Mouse (Mus musculus): Measurements from ENCODE around the gene Myoz1. TPM values are rescaled to one million over a fixed set of nuclear protein-coding genes. Genes with fewer than 3 reads are reported as not detected.
"Not testable (repeated sequence)": the region's sequence is repeated elsewhere in the genome, so short reads cannot be mapped to it uniquely, and the experiment has no call there.

The Myoz1 gene
- 1.0 and 1.7 TPM in 2 replicates for total RNA-seq (2012; rRNA removed)
- 1.6 and 2.4 TPM in 2 replicates for total RNA-seq (2014; rRNA removed)
- polyA plus RNA-seq (2012; ENCODE audit: insufficient read length, low read depth) = 2.3 and 2.6 TPM in 2 replicates

DNA sequence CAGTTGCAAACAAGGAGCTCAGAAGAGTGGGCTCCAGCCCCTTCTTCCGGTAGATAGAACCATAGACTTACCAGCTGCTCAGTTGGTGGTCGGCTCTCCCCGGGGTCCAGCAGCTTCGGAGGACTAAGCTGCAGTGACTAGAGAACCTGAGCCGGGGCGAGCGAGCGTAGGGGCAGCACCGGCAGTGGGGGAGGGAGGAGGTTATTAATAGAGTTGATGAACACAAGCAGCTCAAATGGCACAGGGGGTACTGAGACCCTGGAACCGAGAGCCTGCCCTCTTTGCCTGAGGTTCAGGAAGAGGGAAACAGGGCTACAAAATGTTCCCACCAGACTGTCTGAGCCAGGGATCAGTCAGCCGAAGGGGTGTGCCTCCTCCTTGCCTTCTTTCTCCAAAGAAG, at the start of gene Myoz1:
Gene Myoz1 (minus strand): TSS at position 180 of the 400 bp plus-strand sequence.
- TF ChIP-seq SMC3 (IDR thresholded peaks at IDR 0.05; ENCODE audit: low read depth, low read length) (no peak), POLR2AphosphoS2 (IDR thresholded peaks at IDR 0.05; ENCODE audit: low read depth, low read length) (no peak), PAX5 (IDR thresholded peaks at IDR 0.05; ENCODE audit: low read length) (no peak), CHD2 (IDR thresholded peaks at IDR 0.05; ENCODE audit: low read length) (no peak), MEF2A (IDR thresholded peaks at IDR 0.05; ENCODE audit: borderline replicate concordance, low read depth, low read length) (peak; percentile 56; the same call in 1 of the 2 replicates), KAT2A (IDR thresholded peaks at IDR 0.05; ENCODE audit: insufficient replicate concordance, low read length) (no peak), RAD21 (IDR thresholded peaks at IDR 0.05; ENCODE audit: low read depth, low read length) (no peak), EP300 (IDR thresholded peaks at IDR 0.05; ENCODE audit: low read length) (no peak)
- dilution Hi-C loops (cut with MboI; ENCODE audit: extremely low pct_ligation_motif_present, extremely low pct_unique_long_range_greater_than_20kb, low sequenced_read_pairs) = no loop called here
- H3K9ac ChIP-seq (ENCODE audit: insufficient read depth, low read depth) = no peak within 1 kb of the TSS
- no peak within 1 kb of the TSS for H3K27ac ChIP-seq (ENCODE audit: insufficient read depth, low read depth)
- no peaks in the 10 kb centered on the region for H3K36me3 ChIP-seq (replicated peaks in 1 of 2; ENCODE audit: control insufficient read depth in 1 of 2, insufficient read depth in 1 of 2, low read length in 1 of 2)
- in situ Hi-C loops (cut with MboI; ENCODE audit: low pct_ligation_motif_present, low pct_unique_long_range_greater_than_20kb, low sequenced_read_pairs) = loop anchor here (5.0 kb wide), 1 partner anchor 79 kb away; no protein-coding TSS in a partner anchor
- peaks cover 2 to 30% of the 10 kb centered on the region in 2 experiments; a peak in 3 of 4 replicates for H3K4me1 ChIP-seq (ENCODE audit: control insufficient read depth in 1 of 2, insufficient read depth in 2 of 2)
- no peak for DNase-seq (ENCODE audit: extremely low read depth)
- H3K4me2 ChIP-seq (ENCODE audit: insufficient read depth, low read depth, poor library complexity, severe bottlenecking) = no peak within 1 kb of the TSS
- H3K79me2 ChIP-seq (replicated peaks; ENCODE audit: control insufficient read depth, extremely low read depth, insufficient read depth, poor library complexity, severe bottlenecking) = no peaks in the 10 kb centered on the region
- H3K9me3 ChIP-seq (replicated peaks; ENCODE audit: low read length) = no peaks in the 10 kb centered on the region
- H3K27me3 ChIP-seq (replicated peaks) = peaks cover 3% of the 10 kb centered on the region
- no peak within 1 kb of the TSS for H3K4me3 ChIP-seq (replicated peaks in 1 of 3; ENCODE audit: low read depth in 2 of 3, low read length in 2 of 3, poor library complexity in 1 of 3)

DNA sequence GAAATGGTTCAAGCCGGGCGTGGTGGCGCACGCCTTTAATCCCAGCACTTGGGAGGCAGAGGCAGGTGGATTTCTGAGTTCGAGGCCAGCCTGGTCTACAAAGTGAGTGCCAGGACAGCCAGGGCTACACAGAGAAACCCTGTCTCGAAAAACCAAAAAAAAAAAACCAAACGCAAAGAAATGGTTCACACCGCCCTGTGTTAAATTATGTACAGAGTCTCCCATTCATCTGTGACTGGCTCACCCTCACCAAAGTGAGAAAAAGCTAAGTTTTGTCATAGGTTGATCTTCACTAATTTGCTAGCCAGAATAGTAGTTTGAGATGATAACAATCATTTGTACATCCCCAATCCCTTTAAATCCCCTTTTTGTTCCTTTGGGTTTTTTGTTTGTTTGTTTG, 47.1 kb upstream of the Myoz1 start:
- H3K9me3 ChIP-seq (replicated peaks; ENCODE audit: low read length); H3K27me3 ChIP-seq (replicated peaks); dilution Hi-C loops (cut with MboI; ENCODE audit: extremely low pct_ligation_motif_present, extremely low pct_unique_long_range_greater_than_20kb, low sequenced_read_pairs); DNase-seq (ENCODE audit: extremely low read depth); H3K27ac ChIP-seq (ENCODE audit: insufficient read depth, low read depth); in situ Hi-C loops (cut with MboI; ENCODE audit: low pct_ligation_motif_present, low pct_unique_long_range_greater_than_20kb, low sequenced_read_pairs): not testable (repeated sequence)
- Histone ChIP-seq H3K4me1 (ENCODE audit: control insufficient read depth in 1 of 2, insufficient read depth in 2 of 2) (peaks cover 3 to 43% of the 10 kb centered on the region in 2 experiments; a peak in 3 of 4 replicates), H3K4me3 (replicated peaks in 1 of 3; ENCODE audit: low read depth in 2 of 3, low read length in 2 of 3, poor library complexity in 1 of 3) (peak overlapping the region; percentile 79 to 96 (median 94)), H3K79me2 (replicated peaks; ENCODE audit: control insufficient read depth, extremely low read depth, insufficient read depth, poor library complexity, severe bottlenecking) (peaks cover 59% of the 10 kb centered on the region), H3K36me3 (replicated peaks in 1 of 2; ENCODE audit: control insufficient read depth in 1 of 2, insufficient read depth in 1 of 2, low read length in 1 of 2) (peaks cover 9 to 33% of the 10 kb centered on the region in 2 experiments), H3K4me2 (ENCODE audit: insufficient read depth, low read depth, poor library complexity, severe bottlenecking) (peak overlapping the region; percentile 79), H3K9ac (ENCODE audit: insufficient read depth, low read depth) (peak overlapping the region; percentile 75)

DNA sequence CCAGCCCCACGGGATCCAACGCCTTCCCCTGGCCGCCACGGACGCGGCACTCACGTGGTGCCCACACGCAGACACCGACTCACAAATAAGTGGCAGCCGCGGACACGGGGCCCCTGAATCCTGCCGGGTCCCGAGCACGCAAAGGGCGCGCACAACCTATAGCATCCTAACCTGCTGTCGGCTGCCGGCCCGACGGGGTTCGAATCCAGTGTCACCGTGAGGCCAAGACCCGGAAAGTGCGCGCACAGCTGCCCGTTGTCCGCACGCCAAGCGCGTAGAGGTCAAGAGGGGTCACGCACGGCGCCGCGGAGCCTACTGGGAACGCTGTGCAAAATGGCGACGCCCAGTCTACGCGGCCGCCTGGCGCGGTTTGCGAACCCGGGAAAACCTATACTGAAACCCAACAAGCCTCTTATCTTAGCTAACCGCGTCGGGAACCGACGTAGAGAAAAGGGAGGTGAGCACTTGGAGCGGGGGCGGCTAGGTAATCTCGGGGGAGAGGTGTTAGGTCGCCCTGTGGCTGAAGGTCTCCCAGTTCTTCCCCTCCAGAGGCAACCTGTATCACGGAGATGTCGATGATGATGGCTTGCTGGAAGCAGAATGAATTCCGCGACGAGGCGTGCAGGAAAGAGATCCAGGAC, 46.5 kb upstream of the Myoz1 start, which contains the start of gene Chchd1:
Gene Chchd1 (plus strand): TSS at position 266 of the 641 bp plus-strand sequence.
- Histone ChIP-seq H3K27ac (ENCODE audit: insufficient read depth, low read depth) (peak within 1 kb of the TSS; percentile 70), H3K9me3 (replicated peaks; ENCODE audit: low read length) (no peaks in the 10 kb centered on the region), H3K79me2 (replicated peaks; ENCODE audit: control insufficient read depth, extremely low read depth, insufficient read depth, poor library complexity, severe bottlenecking) (peaks cover 61% of the 10 kb centered on the region), H3K9ac (ENCODE audit: insufficient read depth, low read depth) (peak within 1 kb of the TSS; percentile 90), H3K4me2 (ENCODE audit: insufficient read depth, low read depth, poor library complexity, severe bottlenecking) (peak within 1 kb of the TSS; percentile 96), H3K4me3 (replicated peaks in 1 of 3; ENCODE audit: low read depth in 2 of 3, low read length in 2 of 3, poor library complexity in 1 of 3) (peak within 1 kb of the TSS; percentile 79 to 96 (median 94)), H3K4me1 (ENCODE audit: control insufficient read depth in 1 of 2, insufficient read depth in 2 of 2) (peaks cover 3 to 46% of the 10 kb centered on the region in 2 experiments; a peak in 3 of 4 replicates), H3K36me3 (replicated peaks in 1 of 2; ENCODE audit: control insufficient read depth in 1 of 2, insufficient read depth in 1 of 2, low read length in 1 of 2) (peaks cover 9 to 39% of the 10 kb centered on the region in 2 experiments), H3K27me3 (replicated peaks) (no peaks in the 10 kb centered on the region)
- dilution Hi-C loops (cut with MboI; ENCODE audit: extremely low pct_ligation_motif_present, extremely low pct_unique_long_range_greater_than_20kb, low sequenced_read_pairs) (no loop called here), in situ Hi-C loops (cut with MboI; ENCODE audit: low pct_ligation_motif_present, low pct_unique_long_range_greater_than_20kb, low sequenced_read_pairs) (no loop called here)
- peak; percentile 84 for DNase-seq (ENCODE audit: extremely low read depth)
- TF ChIP-seq MXI1 (IDR thresholded peaks at IDR 0.05; ENCODE audit: low read depth, low read length) (peak; percentile 96), HCFC1 (IDR thresholded peaks at IDR 0.05; ENCODE audit: low read depth, low read length) (peak; percentile 90), NRF1 (IDR thresholded peaks at IDR 0.05; ENCODE audit: low read depth, low read length) (peak; percentile 77), MEF2A (IDR thresholded peaks at IDR 0.05; ENCODE audit: borderline replicate concordance, low read depth, low read length) (peak; percentile 68), IRF4 (IDR thresholded peaks at IDR 0.05; ENCODE audit: low read depth, low read length) (peak; percentile 63), SMC3 (IDR thresholded peaks at IDR 0.05; ENCODE audit: low read depth, low read length) (no peak), BHLHE40 (IDR thresholded peaks at IDR 0.05; ENCODE audit: low read depth, low read length) (peak; percentile 48), ELF1 (IDR thresholded peaks at IDR 0.05; ENCODE audit: low read depth, low read length) (peak; percentile 88), POLR2AphosphoS2 (IDR thresholded peaks at IDR 0.05; ENCODE audit: low read depth, low read length) (peak; percentile 68; the same call in 1 of the 2 replicates), CHD1 (IDR thresholded peaks at IDR 0.05; ENCODE audit: low read depth, low read length) (peak; percentile 78; the same call in 1 of the 2 replicates), TBP (conservative IDR thresholded peaks at IDR 0.05; ENCODE audit: low read depth, low read length) (peak; percentile 88), UBTF (IDR thresholded peaks at IDR 0.05; ENCODE audit: low read depth, low read length) (no peak), NELFE (IDR thresholded peaks at IDR 0.05; ENCODE audit: low read depth, low read length) (peak; percentile 95), ZMIZ1 (IDR thresholded peaks at IDR 0.05; ENCODE audit: low read depth, low read length) (peak; percentile 87), RCOR1 (conservative IDR thresholded peaks at IDR 0.05; ENCODE audit: low read depth, low read length) (0 out of 2 replicates have a peak, but pooled peaks have one; percentile 72), CTCF (conservative IDR thresholded peaks at IDR 0.05 in 1 of 2, IDR thresholded peaks at IDR 0.05 in 1 of 2; ENCODE audit: low read depth in 2 of 2, low read length in 2 of 2) (no peak), USF1 (IDR thresholded peaks at IDR 0.05; ENCODE audit: low read depth, low read length) (0 out of 2 replicates have a peak, but pooled peaks have one; percentile 8), JUN (IDR thresholded peaks at IDR 0.05; ENCODE audit: insufficient read depth, low read depth, low read length) (no peak)
